Comparison of ENCODE assay signal across 8 mouse cellular contexts in genomic region chr8:9977016-9977415, GRCm38 (mm10). TPM values are rescaled to one million over a fixed set of nuclear protein-coding genes. Genes with fewer than 3 reads are reported as not detected.
DNase-seq lines count a peak whose midpoint lies in the region; ATAC-seq and TF ChIP-seq lines count a peak whose summit lies in the region.

No protein-coding gene starts in this region.

- peaks cover 2% of the 10 kb centered on the region for H3K79me2 ChIP-seq in heart, adult 2 months (replicated peaks; ENCODE audit: control insufficient read depth, insufficient read depth, low read length)
- H3K79me2 ChIP-seq in CH12.LX (replicated peaks; ENCODE audit: control insufficient read depth, extremely low read depth, insufficient read depth, poor library complexity, severe bottlenecking), result peaks cover 42% of the 10 kb centered on the region

- no peak for TF ChIP-seq EP300 in heart, adult 2 months (IDR thresholded peaks at IDR 0.05; ENCODE audit: insufficient read depth, low read depth, low read length)
- no peak for TF ChIP-seq EP300 in CH12.LX (IDR thresholded peaks at IDR 0.05; ENCODE audit: low read length)
- no peak for TF ChIP-seq EP300 in liver, postnatal 0 days (IDR thresholded peaks at IDR 0.05; ENCODE audit: low read depth)

- no peaks in the 10 kb centered on the region for H3K9me3 ChIP-seq in CH12.LX (replicated peaks; ENCODE audit: low read length)
- H3K9me3 ChIP-seq in embryonic facial prominence, embryonic 11.5 days (replicated peaks; ENCODE audit: control insufficient read depth, low read length), result no peaks in the 10 kb centered on the region
- H3K9me3 ChIP-seq in hindbrain, postnatal 0 days (ENCODE audit: low read length), result no peaks in the 10 kb centered on the region
- no peaks in the 10 kb centered on the region for H3K9me3 ChIP-seq in liver, postnatal 0 days (ENCODE audit: low read length)

- TF ChIP-seq POLR2A in heart, adult 2 months (IDR thresholded peaks at IDR 0.05; ENCODE audit: insufficient read depth, low read depth, low read length), result no peak
- TF ChIP-seq POLR2A in CH12.LX (IDR thresholded peaks at IDR 0.05; ENCODE audit: low read depth, low read length), result no peak

- H3K36me3 ChIP-seq in heart, adult 2 months (ENCODE audit: control insufficient read depth, insufficient read depth, low read length), result peaks cover 3% of the 10 kb centered on the region; the same call in 1 of the 2 replicates
- peaks cover 10 to 32% of the 10 kb centered on the region in 2 experiments for H3K36me3 ChIP-seq in CH12.LX (replicated peaks in 1 of 2; ENCODE audit: control insufficient read depth in 1 of 2, insufficient read depth in 1 of 2, low read length in 1 of 2)
- H3K36me3 ChIP-seq in embryonic facial prominence, embryonic 11.5 days (replicated peaks; ENCODE audit: control insufficient read depth, insufficient read depth, low read depth, low read length), result no peaks in the 10 kb centered on the region
- peaks cover 16% of the 10 kb centered on the region; the same call in 1 of the 2 replicates for H3K36me3 ChIP-seq in hindbrain, postnatal 0 days (ENCODE audit: insufficient read depth, low read length)
- peaks cover 14% of the 10 kb centered on the region for H3K36me3 ChIP-seq in liver, postnatal 0 days (replicated peaks; ENCODE audit: insufficient read depth, low read length)

- H3K9ac ChIP-seq in heart, adult 2 months (ENCODE audit: low read depth, low read length), result peak overlapping the region; percentile 52; the same call in 1 of the 2 replicates
- peak overlapping the region; percentile 80 for H3K9ac ChIP-seq in CH12.LX (ENCODE audit: insufficient read depth, low read depth)
- H3K9ac ChIP-seq in embryonic facial prominence, embryonic 11.5 days (replicated peaks; ENCODE audit: low read length), result peak overlapping the region; percentile 92
- H3K9ac ChIP-seq in hindbrain, postnatal 0 days (replicated peaks; ENCODE audit: low read length), result peak overlapping the region; percentile 95; the same call in 1 of the 2 replicates
- peak overlapping the region; percentile 84; the same call in 1 of the 2 replicates for H3K9ac ChIP-seq in liver, postnatal 0 days (replicated peaks)

- ATAC-seq in embryonic facial prominence, embryonic 11.5 days (replicated peaks; ENCODE audit: insufficient number of reproducible peaks, low FRiP score, low TSS enrichment, low read depth), result no peak
- ATAC-seq in hindbrain, postnatal 0 days, result no peak
- peak; percentile 7; the same call in 1 of the 2 replicates for ATAC-seq in liver, postnatal 0 days
- no peak for ATAC-seq in frontal cortex, adult (ENCODE audit: low TSS enrichment)

- peak overlapping the region; percentile 91 for H3K4me2 ChIP-seq in CH12.LX (ENCODE audit: insufficient read depth, low read depth, poor library complexity, severe bottlenecking)
- H3K4me2 ChIP-seq in embryonic facial prominence, embryonic 11.5 days (ENCODE audit: low read depth, low read length), result peak overlapping the region; percentile 59
- peak overlapping the region; percentile 79 for H3K4me2 ChIP-seq in hindbrain, postnatal 0 days (ENCODE audit: low read depth, low read length)
- peak overlapping the region; percentile 69 for H3K4me2 ChIP-seq in liver, postnatal 0 days (ENCODE audit: low read depth, low read length)

- intact Hi-C loops in heart, adult 2 months (cut with DNase I), result loop anchor here (5.0 kb wide), 3 partner anchors 65 to 410 kb away; no protein-coding TSS in a partner anchor

- TF ChIP-seq RAD21 in CH12.LX (IDR thresholded peaks at IDR 0.05; ENCODE audit: low read depth, low read length), result no peak

- dilution Hi-C loops in CH12.LX (cut with MboI; ENCODE audit: extremely low pct_ligation_motif_present, extremely low pct_unique_long_range_greater_than_20kb, low sequenced_read_pairs), result no loop called here

- H3K27ac ChIP-seq in heart, adult 2 months, result peak overlapping the region; percentile 90
- H3K27ac ChIP-seq in CH12.LX (ENCODE audit: insufficient read depth, low read depth), result peak overlapping the region; percentile 62
- H3K27ac ChIP-seq in embryonic facial prominence, embryonic 11.5 days (replicated peaks; ENCODE audit: low read depth, low read length), result no peak overlapping the region
- 0 out of 2 replicates have a peak overlapping the region, but pooled peaks have one; percentile 87 for H3K27ac ChIP-seq in hindbrain, postnatal 0 days
- peak overlapping the region; percentile 7; the same call in 1 of the 2 replicates for H3K27ac ChIP-seq in liver, postnatal 0 days (ENCODE audit: low read depth)

- peak overlapping the region; percentile 82 for H3K4me3 ChIP-seq in heart, adult 2 months
- peak overlapping the region; percentile 77 to 94 (median 82) for H3K4me3 ChIP-seq in CH12.LX (replicated peaks in 1 of 3; ENCODE audit: low read depth in 2 of 3, low read length in 2 of 3, poor library complexity in 1 of 3)
- peak overlapping the region; percentile 86 for H3K4me3 ChIP-seq in embryonic facial prominence, embryonic 11.5 days (ENCODE audit: low read depth, low read length)
- H3K4me3 ChIP-seq in hindbrain, postnatal 0 days (ENCODE audit: low read length), result peak overlapping the region; percentile 96
- peak overlapping the region; percentile 83 for H3K4me3 ChIP-seq in liver, postnatal 0 days (ENCODE audit: low read depth, low read length)

- peak in 1 of 2 experiments; percentile 24 for DNase-seq in heart, adult 2 months
- no peak for DNase-seq in heart, adult 8-10 months (ENCODE audit: low spot score)
- DNase-seq in CH12.LX (ENCODE audit: extremely low read depth), result peak; percentile 71
- DNase-seq in embryonic facial prominence, embryonic 11.5 days (ENCODE audit: low spot score), result peak; percentile 15
- DNase-seq in hindbrain, postnatal 0 days (ENCODE audit: low spot score), result no peak
- DNase-seq in liver, postnatal 0 days, result peak; percentile 16
- DNase-seq in natural killer cell, adult 2 months (ENCODE audit: low spot score in 2 of 2), result no peak

- H3K27me3 ChIP-seq in heart, adult 2 months (ENCODE audit: control insufficient read depth, insufficient read depth, low read length), result no peaks in the 10 kb centered on the region
- H3K27me3 ChIP-seq in CH12.LX (replicated peaks), result no peaks in the 10 kb centered on the region
- no peaks in the 10 kb centered on the region for H3K27me3 ChIP-seq in embryonic facial prominence, embryonic 11.5 days (ENCODE audit: control insufficient read depth, insufficient read depth, low read length)
- no peaks in the 10 kb centered on the region for H3K27me3 ChIP-seq in hindbrain, postnatal 0 days (ENCODE audit: insufficient read depth, low read length)
- no peaks in the 10 kb centered on the region for H3K27me3 ChIP-seq in liver, postnatal 0 days (ENCODE audit: insufficient read depth, low read length)

- WGBS in heart, adult 2 months, result 40% methylated on average over 15 of the region's 15 CpGs
- 44% methylated on average over 15 of the region's 15 CpGs for WGBS in embryonic facial prominence, embryonic 11.5 days
- 46% methylated on average over 15 of the region's 15 CpGs for WGBS in hindbrain, postnatal 0 days
- WGBS in liver, postnatal 0 days (ENCODE audit: insufficient replicate concordance), result 36% methylated on average over 15 of the region's 15 CpGs

- peaks cover 8% of the 10 kb centered on the region for H3K4me1 ChIP-seq in heart, adult 2 months (ENCODE audit: control insufficient read depth, insufficient read depth, low read length)
- peaks cover 5 to 35% of the 10 kb centered on the region in 2 experiments; a peak in 3 of 4 replicates for H3K4me1 ChIP-seq in CH12.LX (ENCODE audit: control insufficient read depth in 1 of 2, insufficient read depth in 2 of 2)
- no peaks in the 10 kb centered on the region; the same call in 1 of the 2 replicates for H3K4me1 ChIP-seq in embryonic facial prominence, embryonic 11.5 days (ENCODE audit: control insufficient read depth, insufficient read depth, low read length)
- peaks cover 13% of the 10 kb centered on the region for H3K4me1 ChIP-seq in hindbrain, postnatal 0 days (ENCODE audit: insufficient read depth, low read length)
- peaks cover 17% of the 10 kb centered on the region for H3K4me1 ChIP-seq in liver, postnatal 0 days (ENCODE audit: insufficient read depth)

- no peak for TF ChIP-seq CTCF in heart, adult 2 months (IDR thresholded peaks at IDR 0.05)
- no peak for TF ChIP-seq CTCF in CH12.LX (conservative IDR thresholded peaks at IDR 0.05 in 1 of 2, IDR thresholded peaks at IDR 0.05 in 1 of 2; ENCODE audit: low read depth in 2 of 2, low read length in 2 of 2)
- TF ChIP-seq CTCF in hindbrain, postnatal 0 days (IDR thresholded peaks at IDR 0.05; ENCODE audit: low read depth), result no peak
- TF ChIP-seq CTCF in liver, postnatal 0 days (IDR thresholded peaks at IDR 0.05; ENCODE audit: low read depth), result no peak

- in situ Hi-C loops in CH12.LX (cut with MboI; ENCODE audit: low pct_ligation_motif_present, low pct_unique_long_range_greater_than_20kb, low sequenced_read_pairs), result loop anchor here (25.0 kb wide), 1 partner anchor 335 kb away; no protein-coding TSS in a partner anchor

RNA-seq across cellular contexts. Expression of gene Lig4, which starts 0.5 kb away (rescaled TPM):
- 1 to 10 TPM; 4.7 to 5.3 TPM for total RNA-seq in heart, adult 2 months (2021)
- polyA plus RNA-seq in heart, adult 2 months (2012; rRNA removed), result 1.5 and 3.0 TPM in 2 replicates
- total RNA-seq in heart, adult 8-10 months (2022), result 1 to 10 TPM; 4.6 to 6.3 (median 5.9) TPM
- 1.7 and 2.5 TPM in 2 replicates for total RNA-seq in CH12.LX (2012; rRNA removed)
- 3.1 and 3.2 TPM in 2 replicates for total RNA-seq in CH12.LX (2014; rRNA removed)
- 7.1 and 7.9 TPM in 2 replicates for polyA plus RNA-seq in CH12.LX (2012; ENCODE audit: insufficient read length, low read depth)
- polyA plus RNA-seq in embryonic facial prominence, embryonic 11.5 days (2014; fragmentation: Nextera tagmentation; extraction: Ambion mirVana), result 9.2 and 9.9 TPM in 2 replicates
- total RNA-seq in hindbrain, postnatal 0 days (2014; rRNA removed), result 3.3 and 4.0 TPM in 2 replicates
- polyA plus RNA-seq in hindbrain, postnatal 0 days (2015; fragmentation: Nextera tagmentation; extraction: Ambion mirVana), result 5.7 and 6.1 TPM in 2 replicates
- 1.2 and 1.3 TPM in 2 replicates for polyA plus RNA-seq in liver, postnatal 0 days (2015; fragmentation: Nextera tagmentation; extraction: Ambion mirVana)

RNA-seq across cellular contexts. Expression of gene Abhd13, which starts 0.5 kb away (rescaled TPM):
- 10 to 100 TPM in 1 of 2 experiments, 1 to 10 TPM in 1; 9.8 to 10.0 TPM for total RNA-seq in heart, adult 2 months (2021)
- 4.2 and 10.0 TPM in 2 replicates for polyA plus RNA-seq in heart, adult 2 months (2012; rRNA removed)
- 1 to 10 TPM; 8.5 to 9.5 (median 9.2) TPM for total RNA-seq in heart, adult 8-10 months (2022)
- total RNA-seq in CH12.LX (2012; rRNA removed) (8.6 and 10.4 TPM in 2 replicates), CH12.LX (2014; rRNA removed) (20.3 and 23.6 TPM in 2 replicates)
- polyA plus RNA-seq in CH12.LX (2012; ENCODE audit: insufficient read length, low read depth), result 11.3 and 13.0 TPM in 2 replicates
- polyA plus RNA-seq in embryonic facial prominence, embryonic 11.5 days (2014; fragmentation: Nextera tagmentation; extraction: Ambion mirVana), result 22.0 and 25.6 TPM in 2 replicates
- 21.3 and 24.5 TPM in 2 replicates for total RNA-seq in hindbrain, postnatal 0 days (2014; rRNA removed)
- polyA plus RNA-seq in hindbrain, postnatal 0 days (2015; fragmentation: Nextera tagmentation; extraction: Ambion mirVana), result 13.1 and 13.4 TPM in 2 replicates
- 5.2 and 5.6 TPM in 2 replicates for polyA plus RNA-seq in liver, postnatal 0 days (2015; fragmentation: Nextera tagmentation; extraction: Ambion mirVana)

RNA-seq across cellular contexts. Expression of gene Tnfsf13b, which starts 29.3 kb away (rescaled TPM):
- total RNA-seq in heart, adult 2 months (2021), result 1 to 10 TPM; 3.2 to 5.1 TPM
- 1.4 TPM in 2 replicates for polyA plus RNA-seq in heart, adult 2 months (2012; rRNA removed)
- 1 to 10 TPM; 5.1 to 7.8 (median 5.7) TPM for total RNA-seq in heart, adult 8-10 months (2022)
- total RNA-seq in CH12.LX (2012; rRNA removed) (0.04 and 0.17 TPM in 2 replicates), CH12.LX (2014; rRNA removed) (0.85 and 1.4 TPM in 2 replicates)
- 2.5 and 3.7 TPM in 2 replicates for polyA plus RNA-seq in CH12.LX (2012; ENCODE audit: insufficient read length, low read depth)
- polyA plus RNA-seq in embryonic facial prominence, embryonic 11.5 days (2014; fragmentation: Nextera tagmentation; extraction: Ambion mirVana), result 0.17 TPM in 1 of 2 replicates, not detected in the other
- total RNA-seq in hindbrain, postnatal 0 days (2014; rRNA removed), result 0.14 and 0.47 TPM in 2 replicates
- polyA plus RNA-seq in hindbrain, postnatal 0 days (2015; fragmentation: Nextera tagmentation; extraction: Ambion mirVana), result 0.93 and 1.2 TPM in 2 replicates
- 0.58 and 0.69 TPM in 2 replicates for polyA plus RNA-seq in liver, postnatal 0 days (2015; fragmentation: Nextera tagmentation; extraction: Ambion mirVana)

Comparison
In these comparisons a context has a peak if more than half of its experiments do, and no peak if none do; other contexts are left out.
1. DNase-seq: peak in CH12.LX (single experiment), embryonic facial prominence, embryonic 11.5 days (single experiment) and liver, postnatal 0 days (single experiment); none in heart, adult 8-10 months (single experiment), hindbrain, postnatal 0 days (single experiment) and natural killer cell, adult 2 months (0 of 2).
2. Peak in every context shown above with its lines, with median percentiles within 50 percentile points of each other: H3K4me3 ChIP-seq, H3K9ac ChIP-seq and H3K4me2 ChIP-seq.